Mouse (Mus musculus) heart, embryonic 14.5 days (tissue): Measurements from ENCODE around the gene Ssr2. TPM values are rescaled to one million over a fixed set of nuclear protein-coding genes. Genes with fewer than 3 reads are reported as not detected.
A peak's percentile ranks its signal among the peaks of the same experiment; 100 is the strongest.

Experiments
- ATAC-seq: fragments of 200-750 bp; cut with Nextera tagmentation; 2 replicates; pipeline ENCODE4 v1.8.0; 2017; ENCODE audit warnings: low read depth, moderate TSS enrichment; ENCODE audit not compliant: insufficient number of reproducible peaks, insufficient read depth, low FRiP score
- H3K27ac ChIP-seq, 2 experiments: fragments of 200-500 bp in 1 of 2; fragments of 300-500 bp in 1 of 2; sonication (generic) in 1 of 2; replicated peaks in 1 of 2; 2 replicates each; pipeline ENCODE4 v1.5.1; 2012 to 2014; ENCODE audit warnings: low read depth in 2 of 2, low read length in 2 of 2, control low read depth in 1 of 2, mild to moderate bottlenecking in 1 of 2, mixed read lengths in 1 of 2; ENCODE audit not compliant: control insufficient read depth in 1 of 2, insufficient read depth in 1 of 2
- H3K27me3 ChIP-seq: fragments of 300-500 bp; sonication (generic); 2 replicates; pipeline ENCODE4 v1.6.1; 2014; ENCODE audit warnings: mild to moderate bottlenecking, low read length, control low read depth; ENCODE audit not compliant: control insufficient read depth, insufficient read depth
- H3K36me3 ChIP-seq: fragments of 300-500 bp; sonication (generic); 2 replicates; pipeline ENCODE4 v1.6.1; 2014; ENCODE audit warnings: mild to moderate bottlenecking, control low read depth, low read length, mixed read lengths; ENCODE audit not compliant: control insufficient read depth, insufficient read depth
- H3K4me1 ChIP-seq, 2 experiments: fragments of 200-500 bp in 1 of 2; fragments of 300-500 bp in 1 of 2; sonication (generic) in 1 of 2; 2 replicates each; pipeline ENCODE4 v1.6.1; 2012 to 2014; ENCODE audit warnings: low read length in 2 of 2, control low read depth in 1 of 2, mixed read lengths in 1 of 2; ENCODE audit not compliant: control insufficient read depth in 2 of 2, insufficient read depth in 2 of 2
- H3K4me2 ChIP-seq: fragments of 300-500 bp; sonication (generic); 2 replicates; pipeline ENCODE4 v1.6.1; 2014; ENCODE audit warnings: mild to moderate bottlenecking, low read length
- H3K4me3 ChIP-seq, 2 experiments: fragments of 200-500 bp in 1 of 2; fragments of 300-500 bp in 1 of 2; sonication (generic) in 1 of 2; 2 replicates each; pipeline ENCODE4 v1.5.1; 2012 to 2014; ENCODE audit warnings: low read length in 2 of 2, mild to moderate bottlenecking in 2 of 2, control low read depth in 1 of 2, low read depth in 1 of 2, moderate library complexity in 1 of 2; ENCODE audit not compliant: control insufficient read depth in 1 of 2, insufficient read depth in 1 of 2
- H3K9ac ChIP-seq: fragments of 300-500 bp; sonication (generic); 2 replicates; pipeline ENCODE4 v1.6.1; 2014; ENCODE audit warnings: mild to moderate bottlenecking, low read length
- H3K9me3 ChIP-seq: fragments of 300-500 bp; sonication (generic); 2 replicates; pipeline ENCODE4 v1.6.1; 2016; ENCODE audit warnings: low read length, control low read depth; ENCODE audit not compliant: control insufficient read depth
- WGBS: fragments of 180-500 bp; shearing (Covaris S2); extraction: QIAGEN DNeasy Blood & Tissue Kit; methylation state at CpG from one replicate; pipeline ENCODE4 v1.1.7; 2014; 5-methylcytosine and 5-hydroxymethylcytosine counted together
- polyA plus RNA-seq: library from polyadenylated mRNA; unstranded; fragments of >200 nt; fragmentation: Nextera tagmentation; extraction: Ambion mirVana; gene quantifications from 2 replicates; pipeline ENCODE4 v1.2.1, GENCODE M21; 2014

Ssr2 gene
- polyA plus RNA-seq, 1 experiment from 2014 or later = 178 TPM

DNA sequence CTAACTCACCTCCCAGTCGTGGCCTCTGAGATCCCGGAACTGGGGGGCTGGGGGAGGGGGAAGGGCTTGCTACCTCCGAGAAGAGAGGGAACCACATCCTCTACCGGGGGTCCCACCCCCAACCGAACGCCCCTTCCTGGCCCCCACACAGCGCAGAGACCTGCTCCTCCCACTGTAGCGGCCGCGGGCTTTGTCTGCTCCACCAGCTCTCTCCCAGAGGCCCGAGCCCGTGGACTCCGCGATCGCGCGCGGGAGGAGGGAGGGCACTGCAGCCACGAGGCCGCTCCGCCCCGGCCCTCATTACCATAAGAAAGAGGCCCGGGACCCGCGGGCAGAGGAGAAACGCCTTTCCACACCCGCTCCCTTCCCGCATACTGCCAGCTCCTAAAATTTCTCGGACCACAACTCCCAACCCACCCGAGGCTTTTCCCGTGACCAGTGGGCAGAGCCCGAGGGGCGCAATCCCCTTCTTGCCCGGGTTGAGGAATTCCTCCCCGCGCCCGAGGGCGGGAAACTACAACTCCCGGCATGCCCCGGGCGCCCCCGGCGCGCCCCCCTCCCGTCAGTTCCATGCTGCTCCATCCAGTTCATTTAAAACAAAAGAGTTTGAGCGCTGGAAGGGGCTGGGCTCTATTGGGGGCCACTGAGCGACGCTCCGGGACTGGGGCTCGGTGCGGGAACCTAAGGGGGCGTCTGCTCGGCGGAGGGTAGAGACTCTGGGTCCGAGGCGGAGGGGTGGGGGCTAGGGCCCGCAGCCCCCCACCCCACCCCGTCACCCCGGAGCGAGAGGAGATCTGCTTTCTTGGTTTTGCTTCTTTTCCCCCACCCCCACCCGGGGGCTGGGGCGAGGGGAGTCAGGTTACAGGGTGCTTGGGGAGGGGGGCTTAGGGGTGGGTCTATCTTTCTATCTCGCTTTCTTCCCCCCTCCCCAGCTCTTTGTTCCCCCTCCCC is 44.1 kb upstream of the Ssr2 start:
- Histone ChIP-seq H3K4me3 (peak overlapping the region; percentile 90 to 93), H3K4me1 (peaks cover 49 to 63% of the 10 kb centered on the region in 2 experiments), H3K27me3 (no peaks in the 10 kb centered on the region), H3K4me2 (peak overlapping the region; percentile 68), H3K36me3 (peaks cover 16% of the 10 kb centered on the region), H3K27ac (peak overlapping the region; percentile 87 to 92), H3K9ac (peak overlapping the region; percentile 95), H3K9me3 (no peaks in the 10 kb centered on the region)
- ATAC-seq = peak; percentile 75
- WGBS = under 1% methylated on average over 55 of the region's 63 CpGs

DNA sequence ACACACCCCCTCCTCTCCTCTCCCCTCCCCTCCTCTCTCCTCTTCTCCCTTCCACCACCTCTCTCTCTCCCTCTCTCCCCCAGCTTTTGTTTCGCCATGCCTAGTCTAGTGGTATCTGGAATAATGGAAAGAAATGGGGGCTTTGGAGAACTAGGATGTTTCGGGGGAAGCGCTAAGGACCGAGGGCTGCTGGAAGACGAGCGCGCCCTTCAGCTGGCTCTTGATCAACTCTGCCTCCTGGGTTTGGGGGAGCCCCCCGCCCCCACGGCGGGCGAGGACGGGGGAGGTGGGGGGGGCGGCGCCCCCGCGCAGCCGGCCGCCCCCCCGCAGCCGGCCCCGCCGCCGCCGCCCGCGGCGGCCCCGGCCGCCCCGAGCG is 43.4 kb upstream of the Ssr2 start, which contains the start of gene Mex3a:
Gene Mex3a (plus strand): TSS at position 97 of the 376 bp plus-strand sequence.
- peaks cover 53 to 66% of the 10 kb centered on the region in 2 experiments for H3K4me1 ChIP-seq
- 0% methylated on average over 19 of the region's 31 CpGs for WGBS

DNA sequence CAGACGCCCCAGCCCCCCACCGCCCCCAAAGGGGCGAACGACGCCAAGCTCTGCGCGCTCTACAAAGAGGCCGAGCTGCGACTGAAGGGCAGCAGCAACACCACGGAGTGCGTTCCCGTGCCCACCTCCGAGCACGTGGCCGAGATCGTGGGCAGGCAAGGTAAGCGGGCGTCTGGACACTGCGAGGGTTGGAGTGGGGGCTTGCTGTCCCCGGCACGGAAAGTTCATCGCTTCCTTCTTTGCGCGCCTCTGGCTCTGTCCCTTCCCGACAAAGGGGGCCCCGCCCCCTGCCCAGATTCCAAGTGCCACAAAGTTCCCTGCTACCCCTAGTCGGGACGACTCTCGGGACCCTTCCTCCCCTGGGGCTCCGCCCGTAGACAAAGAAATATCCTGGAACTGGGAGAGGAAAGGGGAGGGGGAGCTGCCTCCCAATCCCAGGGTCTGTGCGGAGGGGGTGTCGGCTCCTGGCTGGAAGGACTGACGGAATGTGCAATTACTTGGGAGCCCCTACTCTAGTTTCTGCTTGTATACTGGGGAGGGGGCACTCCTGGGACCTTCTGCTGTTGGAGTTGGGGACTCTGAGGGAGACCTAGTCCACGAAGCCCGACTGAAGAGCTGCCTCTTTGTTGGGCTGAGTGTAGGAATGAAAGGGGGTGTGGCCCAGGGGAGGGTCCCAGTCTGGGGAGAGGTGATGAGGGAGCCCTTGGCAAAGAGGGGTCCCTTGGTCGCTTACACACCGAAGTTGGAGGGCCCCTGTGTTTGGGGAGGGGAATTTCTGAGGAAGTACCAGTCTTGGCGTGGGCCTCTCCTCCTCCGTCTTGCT is 42.8 kb upstream of the Ssr2 start:
- 0 out of 2 replicates have a peak, but pooled peaks have one; percentile 6 for ATAC-seq
- under 1% methylated on average over 38 of the region's 40 CpGs for WGBS
- H3K4me1 ChIP-seq = peaks cover 47 to 64% of the 10 kb centered on the region in 2 experiments

More for the DNA sequence above, 43.4 kb upstream of the Ssr2 start, which contains the start of gene Mex3a:
- peak within 1 kb of the TSS; percentile 87 to 92 for H3K27ac ChIP-seq
- no peaks in the 10 kb centered on the region for H3K27me3 ChIP-seq
- ATAC-seq = no peak
- peak within 1 kb of the TSS; percentile 68 for H3K4me2 ChIP-seq
- peaks cover 22% of the 10 kb centered on the region for H3K36me3 ChIP-seq
- H3K4me3 ChIP-seq = peak within 1 kb of the TSS; percentile 90 to 93
- H3K9me3 ChIP-seq = no peaks in the 10 kb centered on the region
- peak within 1 kb of the TSS; percentile 95 for H3K9ac ChIP-seq

GRCm38 (mm10) chr3:88533706-88534105 is 42.0 kb upstream of the Ssr2 start:
- Histone ChIP-seq H3K9me3 (no peaks in the 10 kb centered on the region), H3K27me3 (no peaks in the 10 kb centered on the region), H3K27ac (peak overlapping the region in 1 of 2 experiments; percentile 87; a peak in 1 of 4 replicates), H3K4me1 (peaks cover 45 to 68% of the 10 kb centered on the region in 2 experiments), H3K36me3 (peaks cover 36% of the 10 kb centered on the region), H3K9ac (peak overlapping the region; percentile 95), H3K4me2 (peak overlapping the region; percentile 68), H3K4me3 (peak overlapping the region; percentile 90 to 93)
- ATAC-seq = no peak
- 10% methylated on average over 4 of the region's 5 CpGs for WGBS

More for the DNA sequence above, 42.8 kb upstream of the Ssr2 start:
- Histone ChIP-seq H3K9ac (peak overlapping the region; percentile 95), H3K4me2 (peak overlapping the region; percentile 68), H3K36me3 (peaks cover 28% of the 10 kb centered on the region), H3K9me3 (no peaks in the 10 kb centered on the region), H3K4me3 (peak overlapping the region; percentile 90 to 93), H3K27me3 (no peaks in the 10 kb centered on the region), H3K27ac (peak overlapping the region; percentile 87 to 88)

DNA sequence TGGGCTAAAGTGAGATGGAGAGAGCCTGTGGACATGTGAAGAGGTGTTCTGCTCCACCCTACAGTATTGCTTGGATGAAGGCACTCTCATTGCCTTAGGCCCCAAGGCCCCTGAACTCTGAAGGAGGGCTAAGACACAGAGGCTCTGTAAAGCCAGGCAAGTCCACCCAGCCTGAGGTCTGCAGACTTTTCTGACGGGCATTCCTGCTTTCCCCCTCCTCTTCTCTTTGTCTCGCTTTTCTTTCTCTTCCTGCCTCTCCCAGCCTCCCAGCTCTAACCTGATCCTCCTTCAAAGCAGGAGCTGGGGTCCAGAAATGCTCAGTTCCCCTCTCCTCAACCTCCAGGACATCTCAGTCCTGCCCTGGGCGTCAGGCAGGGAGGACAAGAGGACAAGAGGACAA is 40.7 kb upstream of the Ssr2 start:
- peaks cover 34 to 64% of the 10 kb centered on the region in 2 experiments for H3K4me1 ChIP-seq
- H3K9ac ChIP-seq = peak overlapping the region; percentile 95; the same call in 1 of the 2 replicates
- peaks cover 42% of the 10 kb centered on the region for H3K36me3 ChIP-seq
- H3K27me3 ChIP-seq = no peaks in the 10 kb centered on the region
- peak overlapping the region; percentile 68 for H3K4me2 ChIP-seq
- H3K9me3 ChIP-seq = no peaks in the 10 kb centered on the region
- 42% methylated on average over 3 of the region's 3 CpGs for WGBS
- ATAC-seq = no peak
- H3K27ac ChIP-seq = no peak overlapping the region
- peak overlapping the region in 1 of 2 experiments; percentile 90; a peak in 1 of 4 replicates for H3K4me3 ChIP-seq

GRCm38 (mm10) chr3:88535527-88535926 is 40.1 kb upstream of the Ssr2 start:
- ATAC-seq = no peak
- peak overlapping the region; percentile 68 for H3K4me2 ChIP-seq
- no peaks in the 10 kb centered on the region for H3K27me3 ChIP-seq
- 73% methylated on average over 4 of the region's 4 CpGs for WGBS
- H3K9me3 ChIP-seq = no peaks in the 10 kb centered on the region
- peaks cover 47% of the 10 kb centered on the region for H3K36me3 ChIP-seq
- peak overlapping the region; percentile 95; the same call in 1 of the 2 replicates for H3K9ac ChIP-seq
- peaks cover 29 to 60% of the 10 kb centered on the region in 2 experiments for H3K4me1 ChIP-seq
- H3K4me3 ChIP-seq = no peak overlapping the region; a peak in 1 of 4 replicates
- no peak overlapping the region for H3K27ac ChIP-seq
